Mouse (Mus musculus) CD4-positive, CD25-positive, alpha-beta regulatory T cell, adult 2 months (primary cell): ENCODE measurements around the gene Uckl1.

ENCODE experiments used
- DNase-seq: peaks from one replicate; pipeline ENCODE4 v3.0.0-alpha.2; 2012; ENCODE audit warnings: low read depth, low spot score

Uckl1 gene

GRCm38 (mm10) chr2:181520118-181520935 is 64.4 kb downstream of the Uckl1 start, which contains the start of gene Dnajc5:
Gene Dnajc5 (plus strand): TSS chr2:181520485.
- peak; percentile 98 for DNase-seq

GRCm38 (mm10) chr2:181519201-181519600 is 65.5 kb downstream of the Uckl1 start:
- DNase-seq = no peak
